Mouse (Mus musculus): Measurements from ENCODE around the gene Glod4.
A peak's percentile ranks its signal among the peaks of the same experiment; 100 is the strongest.

Glod4 gene

DNA sequence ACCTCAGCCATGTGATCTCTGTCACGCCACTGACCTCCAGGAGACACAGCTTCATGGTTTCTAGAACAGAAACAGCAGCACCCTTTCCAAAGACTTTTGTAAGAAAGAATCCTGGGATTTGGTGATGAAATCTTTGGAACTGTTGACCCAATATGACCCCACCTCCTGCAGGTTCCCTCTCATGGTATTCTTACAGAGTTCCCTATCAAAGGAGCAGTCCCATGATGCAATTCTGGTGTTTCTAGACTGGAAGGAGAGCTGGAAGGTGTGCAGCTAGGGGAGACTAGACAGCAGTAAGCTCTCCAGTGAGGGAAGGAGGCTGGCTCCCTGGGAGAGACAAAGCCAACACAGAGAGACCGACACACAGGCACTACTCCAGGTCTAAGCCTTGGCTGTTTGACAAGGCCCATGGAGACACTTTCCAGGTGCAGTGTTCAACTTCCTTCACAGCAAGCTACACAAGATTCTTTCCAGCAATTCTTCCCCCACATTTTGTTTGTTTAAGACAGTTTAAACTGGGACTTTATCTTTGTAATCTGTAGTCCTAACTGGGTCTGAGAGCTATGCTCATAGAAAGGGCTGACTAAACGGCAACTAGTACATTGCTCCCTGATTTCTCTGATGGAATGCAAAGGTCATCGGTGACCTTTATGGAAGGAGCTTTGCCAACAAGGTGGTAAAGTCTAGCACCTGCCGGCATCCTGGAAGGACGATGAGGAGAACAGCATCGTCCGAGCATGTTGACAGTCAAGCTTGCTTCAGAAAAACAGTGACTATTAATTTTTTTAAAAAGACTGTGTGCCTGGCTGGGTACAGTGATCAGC, 97.1 kb downstream of the Glod4 start:
- DNase-seq, result no peak

GRCm38 (mm10) chr11:76145169-76145568, 98.4 kb downstream of the Glod4 start:
- no peak for DNase-seq

GRCm38 (mm10) chr11:76144386-76144785, 99.1 kb downstream of the Glod4 start:
- DNase-seq, result no peak

GRCm38 (mm10) chr11:76137996-76138395, 105.5 kb downstream of the Glod4 start:
- no peak for DNase-seq

DNA sequence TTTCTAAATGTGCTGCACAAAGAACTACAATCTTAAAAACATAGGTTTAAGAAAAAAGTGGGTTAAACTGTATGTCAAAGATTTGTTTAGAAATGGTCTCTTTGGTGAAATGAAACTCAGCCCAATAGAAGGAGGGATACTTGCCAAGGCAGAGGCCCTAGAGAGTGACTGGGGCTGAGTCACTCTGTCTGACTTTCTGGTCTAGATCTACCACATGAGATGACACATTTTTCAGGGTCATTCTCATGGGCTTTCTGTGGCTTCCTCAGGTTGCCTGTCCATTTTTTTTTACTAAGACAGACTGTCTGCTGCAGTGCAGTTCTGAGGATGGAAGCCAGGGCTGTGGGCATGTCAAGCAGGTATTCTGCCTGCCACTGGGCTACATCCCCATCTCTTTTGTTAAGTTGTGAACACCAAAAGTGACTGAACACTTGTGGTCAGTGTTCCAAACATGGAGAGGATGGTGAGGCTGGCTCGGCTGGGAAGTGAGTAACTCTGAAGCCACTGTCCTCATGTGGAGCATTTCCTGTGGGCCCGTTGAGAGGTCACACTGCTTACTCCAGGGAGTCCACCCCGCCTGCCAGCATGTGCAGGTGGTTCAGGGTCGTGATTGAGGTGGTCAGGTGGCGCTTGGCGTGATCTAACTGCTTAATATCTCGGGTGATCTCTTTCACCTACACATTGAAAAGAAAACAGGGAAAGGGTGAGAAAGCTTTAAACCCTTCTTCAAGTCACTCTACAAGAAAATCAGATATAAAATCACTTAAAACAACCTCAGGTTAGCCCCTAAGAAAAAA, 107.7 kb downstream of the Glod4 start:
- no peak for DNase-seq

DNA sequence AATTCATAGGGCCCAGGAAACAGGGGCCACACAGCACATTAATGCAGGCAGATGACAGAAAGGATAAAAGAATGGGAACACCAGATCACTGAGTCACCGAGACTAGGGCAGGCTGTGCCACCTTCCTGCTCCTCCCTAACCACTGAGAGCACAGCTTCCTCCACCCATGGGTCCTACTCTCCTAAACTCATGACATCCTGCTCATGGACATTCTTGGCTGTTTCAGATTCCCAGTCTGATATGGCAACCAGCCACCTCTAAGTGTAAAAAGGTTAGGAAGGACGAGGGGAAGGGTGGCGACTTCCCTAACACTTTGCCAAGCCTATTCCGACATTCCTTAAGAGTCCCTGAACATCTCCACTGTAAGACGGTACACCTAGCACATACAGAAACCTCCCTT, 112.7 kb downstream of the Glod4 start:
- no peak for DNase-seq

DNA sequence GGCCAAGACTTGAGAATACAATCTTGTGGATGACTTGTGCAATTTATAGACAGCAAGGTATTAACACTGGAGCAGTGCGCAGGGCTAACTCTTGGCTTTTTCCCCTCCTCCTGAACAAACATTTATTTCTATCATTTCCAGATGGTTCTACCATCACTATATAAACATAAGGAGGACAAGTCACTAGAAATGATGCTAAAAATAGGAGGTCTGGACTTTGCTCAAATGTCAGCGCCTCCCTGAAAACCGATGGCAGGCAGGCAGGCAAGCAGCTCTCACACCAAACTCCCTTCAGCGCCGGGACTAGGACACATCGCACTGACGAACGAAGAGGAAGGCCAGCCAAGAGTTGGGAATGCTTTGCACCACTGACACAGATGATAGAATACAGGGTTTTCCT, 118.1 kb downstream of the Glod4 start:
- DNase-seq, result no peak

GRCm38 (mm10) chr11:76123517-76123916, 120.0 kb downstream of the Glod4 start:
- DNase-seq, result no peak

GRCm38 (mm10) chr11:76122571-76122970, 121.0 kb downstream of the Glod4 start:
- no peak for DNase-seq

GRCm38 (mm10) chr11:76121086-76121485, 122.4 kb downstream of the Glod4 start:
- no peak for DNase-seq

- no peak for DNase-seq
Measured at GRCm38 (mm10) chr11:76120407-76120901, 123.1 kb downstream of the Glod4 start.

DNA sequence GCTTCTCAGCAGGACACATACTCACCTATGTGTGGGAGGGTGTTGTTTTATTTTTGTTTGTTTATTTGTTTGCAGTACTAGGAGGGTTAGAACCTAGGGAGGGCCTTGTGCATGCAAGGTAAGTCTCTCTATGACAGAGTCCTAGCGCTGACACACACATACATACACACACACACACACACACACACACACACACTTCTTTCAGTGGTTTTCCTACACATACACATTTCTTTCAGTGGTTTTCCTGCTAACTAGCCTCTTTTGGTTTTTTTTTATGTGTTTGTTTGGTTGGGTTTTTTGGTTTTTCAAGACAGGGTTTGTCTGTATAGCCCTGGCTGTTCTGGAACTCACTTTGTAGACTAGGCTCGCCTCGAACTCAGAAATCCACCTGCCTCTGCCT, 133.1 kb downstream of the Glod4 start:
- DNase-seq, result no peak

- DNase-seq, result peak; percentile 60 to 80
Measured at GRCm38 (mm10) chr11:76106551-76107496, 136.7 kb downstream of the Glod4 start.

DNA sequence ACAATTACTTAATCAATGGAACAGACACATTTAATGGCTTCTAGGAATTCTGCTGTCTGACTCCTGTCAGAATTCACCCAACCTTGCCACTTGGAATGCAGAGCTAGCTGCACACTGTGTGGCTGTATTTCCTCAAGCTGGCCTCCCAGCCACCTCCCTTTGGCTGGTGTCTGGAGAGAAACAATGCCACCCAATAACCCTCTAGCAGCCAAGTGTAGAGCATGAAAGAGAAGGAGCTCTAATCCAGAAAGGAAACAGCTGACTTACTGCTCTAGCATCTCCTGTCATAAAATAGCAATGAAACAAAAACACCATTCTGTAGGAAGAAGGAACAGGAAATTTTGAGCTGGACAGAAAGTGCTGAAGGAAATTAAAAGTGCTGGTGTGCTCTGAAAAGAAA, 142.4 kb downstream of the Glod4 start:
- DNase-seq, result no peak

- DNase-seq, result no peak
Measured at GRCm38 (mm10) chr11:76099193-76099975, 144.1 kb downstream of the Glod4 start.

DNA sequence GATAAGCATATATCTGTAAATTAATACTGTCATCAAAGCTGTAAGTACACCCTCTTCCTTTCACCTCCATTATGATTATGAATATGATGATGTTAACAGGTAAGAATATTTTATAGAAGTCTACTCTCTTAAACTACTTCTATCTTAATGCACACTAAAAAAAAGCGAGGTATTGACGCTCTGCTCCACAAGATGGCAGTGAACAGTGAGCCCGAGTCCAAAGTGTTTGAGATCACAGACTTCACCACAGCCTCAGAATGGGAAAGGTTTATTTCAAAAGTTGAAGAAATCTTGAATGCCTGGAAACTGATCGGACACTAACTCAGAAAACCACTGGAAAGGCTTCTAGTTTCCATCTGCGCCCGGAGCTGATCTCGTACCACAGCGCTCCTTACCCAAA, 149.9 kb downstream of the Glod4 start:
- no peak for DNase-seq

DNA sequence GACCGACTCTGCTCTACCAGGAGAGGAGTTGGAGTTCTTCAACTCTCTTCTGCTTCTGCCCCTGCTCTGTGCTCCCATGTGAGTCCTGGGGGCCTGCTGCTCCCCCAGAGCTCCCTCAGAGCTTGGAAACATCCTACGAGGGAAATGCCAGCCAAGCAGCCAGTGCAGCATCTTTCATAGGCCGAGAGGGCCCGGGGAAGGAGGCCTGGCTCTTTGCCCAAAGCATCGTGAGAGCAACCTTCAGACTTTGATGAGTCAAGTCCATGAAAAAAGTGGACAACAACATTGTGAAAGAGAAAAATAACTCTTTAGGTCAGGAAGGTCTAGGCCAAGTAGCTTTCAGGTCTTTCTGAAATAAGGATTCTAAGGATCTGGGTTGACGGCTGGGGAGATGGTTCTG, 153.7 kb downstream of the Glod4 start:
- DNase-seq, result no peak

- no peak for DNase-seq
Measured at GRCm38 (mm10) chr11:76088506-76088905, 155.0 kb downstream of the Glod4 start.

- DNase-seq, result peak; percentile 63 to 75
Measured at GRCm38 (mm10) chr11:76085898-76086591, 157.5 kb downstream of the Glod4 start.

- DNase-seq, result no peak
Measured at GRCm38 (mm10) chr11:76084943-76085342, 158.6 kb downstream of the Glod4 start.

GRCm38 (mm10) chr11:76083941-76084367, 159.6 kb downstream of the Glod4 start:
- DNase-seq, result no peak
